Mouse (Mus musculus) T-cell, adult 2 months (primary cell): ENCODE measurements around the gene Vmn1r111.
"Not testable (repeated sequence)": the region's sequence is repeated elsewhere in the genome, so short reads cannot be mapped to it uniquely, and the experiment has no call there.

ENCODE experiments used
- DNase-seq: peaks from one replicate; pipeline ENCODE4 v3.0.0; 2022; ENCODE audit warnings: low spot score

Vmn1r111 gene

DNA sequence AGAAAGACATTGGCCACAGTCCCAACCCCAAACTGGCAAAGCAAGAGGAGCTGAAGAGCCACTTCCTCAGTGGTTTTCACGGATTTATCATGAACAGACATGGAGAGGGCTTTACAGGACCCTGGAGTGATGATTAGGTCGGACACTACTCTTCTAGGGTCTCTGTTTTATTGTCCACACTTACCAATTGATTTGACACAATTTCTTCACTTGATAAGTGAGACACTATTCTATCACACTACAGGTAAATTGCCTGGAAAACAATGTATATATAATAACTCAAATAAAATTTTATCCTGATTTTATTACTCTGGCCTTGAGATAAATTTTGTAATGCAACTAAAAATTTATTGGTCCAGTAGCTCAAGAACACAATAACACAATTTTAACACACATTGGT is at the start of gene Vmn1r111:
Gene Vmn1r111 (minus strand): TSS at position 101 of the 400 bp plus-strand sequence.
- DNase-seq = not testable (repeated sequence)

DNA sequence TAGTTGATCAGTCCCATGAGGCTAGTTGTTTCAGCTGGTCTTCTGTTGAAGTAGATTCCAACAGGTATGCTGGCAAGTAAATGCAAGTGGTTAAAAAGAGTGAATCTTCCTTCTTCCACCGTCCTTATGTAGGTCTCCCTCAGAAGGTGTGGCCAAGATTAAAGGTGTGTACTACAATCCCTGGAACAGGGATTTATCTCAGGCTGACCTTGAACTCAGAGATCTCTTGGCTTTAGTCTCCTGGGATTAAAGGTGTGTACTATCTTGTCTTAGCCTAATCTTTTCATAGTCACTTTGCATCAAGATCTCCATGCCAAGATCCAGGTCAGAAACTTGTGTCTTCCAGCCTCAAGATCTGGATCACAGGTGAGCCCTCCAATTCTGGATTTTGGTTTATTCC is 27.5 kb upstream of the Vmn1r111 start, which contains the start of gene Gm10668:
Gene Gm10668 (minus strand): TSS at position 101 of the 400 bp plus-strand sequence.
- not testable (repeated sequence) for DNase-seq

DNA sequence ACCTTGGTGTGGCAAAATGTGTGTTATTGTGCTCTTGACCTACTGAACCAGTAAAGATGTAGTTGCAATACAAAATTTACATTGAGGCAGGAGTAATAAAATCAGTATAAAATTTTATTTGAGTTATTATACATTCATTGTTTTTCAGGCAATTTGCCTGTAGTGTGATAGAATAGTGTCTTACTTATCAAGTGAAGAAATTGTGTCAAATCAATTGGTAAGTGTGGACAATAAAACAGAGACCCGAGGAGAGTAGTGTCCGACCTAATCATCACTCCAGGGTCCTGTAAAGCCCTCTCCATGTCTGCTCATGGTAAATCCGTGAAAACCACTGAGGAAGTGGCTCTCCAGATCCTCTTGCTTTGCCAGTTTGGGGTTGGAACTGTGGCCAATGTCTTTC is 34.4 kb downstream of the Vmn1r111 start, which contains the start of gene Vmn1r107:
Gene Vmn1r107 (plus strand): TSS at position 301 of the 400 bp plus-strand sequence.
- DNase-seq = not testable (repeated sequence)
